Mouse (Mus musculus): Measurements from ENCODE around the gene Sipa1l2. TPM values are rescaled to one million over a fixed set of nuclear protein-coding genes. Genes with fewer than 3 reads are reported as not detected.

Gene Sipa1l2
- polyA plus RNA-seq, 1 experiment from 2014 or later = 17.8 TPM

DNA sequence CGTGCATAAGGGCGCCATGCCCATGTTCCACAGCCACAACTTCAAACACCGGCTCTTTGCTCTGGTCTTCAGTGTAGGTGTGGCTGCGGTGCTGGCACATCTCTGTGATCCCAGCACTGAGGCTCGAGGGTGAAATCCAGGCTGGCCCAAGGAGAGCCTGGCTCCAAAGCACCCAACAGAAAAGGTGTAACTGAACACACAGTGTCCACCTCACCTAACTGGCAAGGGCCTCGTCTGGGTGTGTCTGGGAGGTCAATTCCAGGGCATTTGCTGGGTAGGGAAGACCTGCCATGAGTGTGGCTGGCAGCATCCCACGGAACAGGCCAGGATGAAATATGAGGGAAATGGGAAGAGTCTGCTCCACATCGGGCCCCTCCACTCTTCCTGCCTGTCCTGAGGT, 6.7 kb downstream of the Sipa1l2 start:
- H3K9ac ChIP-seq (ENCODE audit: low read length) = no peak overlapping the region
- H3K4me2 ChIP-seq (ENCODE audit: low read length) = no peak overlapping the region
- no peak overlapping the region for H3K27ac ChIP-seq (replicated peaks in 1 of 2; ENCODE audit: control insufficient read depth in 1 of 2, insufficient read depth in 1 of 2, low read depth in 2 of 2, low read length in 2 of 2)
- WGBS = 77% methylated on average over 8 of the region's 8 CpGs
- no peaks in the 10 kb centered on the region for H3K9me3 ChIP-seq (ENCODE audit: control insufficient read depth, low read length)
- peaks cover 44 to 88% of the 10 kb centered on the region in 2 experiments for H3K4me1 ChIP-seq (ENCODE audit: control insufficient read depth in 2 of 2, insufficient read depth in 2 of 2, low read length in 2 of 2)
- no peaks in the 10 kb centered on the region for H3K36me3 ChIP-seq (ENCODE audit: control insufficient read depth, insufficient read depth, low read length)
- H3K27me3 ChIP-seq (ENCODE audit: control insufficient read depth, insufficient read depth, low read length) = no peaks in the 10 kb centered on the region
- ATAC-seq (ENCODE audit: insufficient number of reproducible peaks, insufficient read depth, low FRiP score, low read depth) = no peak
- no peak overlapping the region for H3K4me3 ChIP-seq (ENCODE audit: control insufficient read depth in 1 of 2, insufficient read depth in 1 of 2, low read depth in 1 of 2, low read length in 2 of 2)

DNA sequence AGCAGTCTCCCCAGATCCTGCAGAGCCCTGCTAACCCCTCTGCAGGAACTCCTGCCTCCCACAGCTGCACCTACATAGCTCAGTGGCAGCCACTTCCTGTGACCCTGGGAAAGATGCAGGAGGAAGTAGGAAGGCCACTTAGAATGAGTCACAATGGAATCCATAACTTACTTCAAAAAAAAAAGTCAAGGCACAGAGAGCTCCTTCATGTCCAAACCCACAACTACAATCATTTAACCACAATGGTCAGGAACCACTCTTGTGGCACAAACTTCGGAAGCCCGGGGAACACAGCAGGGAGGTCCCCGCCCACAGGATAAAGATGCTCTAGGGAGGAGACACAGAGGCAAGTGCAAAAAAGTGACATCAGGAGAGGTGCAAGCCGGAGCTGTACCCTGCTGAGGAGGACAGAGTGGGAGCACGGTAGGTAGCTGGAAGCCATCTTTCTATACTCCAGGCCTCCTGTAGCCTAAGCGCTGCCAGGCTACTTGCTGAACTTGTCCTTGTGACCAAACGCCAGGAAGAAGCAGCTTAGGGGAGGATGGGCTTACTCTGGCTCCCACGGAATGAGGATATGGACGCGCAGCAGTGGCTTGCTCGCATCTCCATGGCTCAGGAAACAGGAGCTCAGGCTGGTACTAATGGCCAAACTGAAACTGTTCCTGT, 8.7 kb downstream of the Sipa1l2 start:
- Histone ChIP-seq H3K4me1 (ENCODE audit: control insufficient read depth in 2 of 2, insufficient read depth in 2 of 2, low read length in 2 of 2) (peaks cover 62 to 88% of the 10 kb centered on the region in 2 experiments), H3K9ac (ENCODE audit: low read length) (no peak overlapping the region), H3K4me3 (ENCODE audit: control insufficient read depth in 1 of 2, insufficient read depth in 1 of 2, low read depth in 1 of 2, low read length in 2 of 2) (no peak overlapping the region), H3K36me3 (ENCODE audit: control insufficient read depth, insufficient read depth, low read length) (no peaks in the 10 kb centered on the region), H3K27ac (replicated peaks in 1 of 2; ENCODE audit: control insufficient read depth in 1 of 2, insufficient read depth in 1 of 2, low read depth in 2 of 2, low read length in 2 of 2) (peak overlapping the region in 1 of 2 experiments; percentile 96; a peak in 2 of 4 replicates), H3K9me3 (ENCODE audit: control insufficient read depth, low read length) (no peaks in the 10 kb centered on the region), H3K27me3 (ENCODE audit: control insufficient read depth, insufficient read depth, low read length) (no peaks in the 10 kb centered on the region), H3K4me2 (ENCODE audit: low read length) (no peak overlapping the region)
- no peak for ATAC-seq (ENCODE audit: insufficient number of reproducible peaks, insufficient read depth, low FRiP score, low read depth)
- 48% methylated on average over 11 of the region's 11 CpGs for WGBS

DNA sequence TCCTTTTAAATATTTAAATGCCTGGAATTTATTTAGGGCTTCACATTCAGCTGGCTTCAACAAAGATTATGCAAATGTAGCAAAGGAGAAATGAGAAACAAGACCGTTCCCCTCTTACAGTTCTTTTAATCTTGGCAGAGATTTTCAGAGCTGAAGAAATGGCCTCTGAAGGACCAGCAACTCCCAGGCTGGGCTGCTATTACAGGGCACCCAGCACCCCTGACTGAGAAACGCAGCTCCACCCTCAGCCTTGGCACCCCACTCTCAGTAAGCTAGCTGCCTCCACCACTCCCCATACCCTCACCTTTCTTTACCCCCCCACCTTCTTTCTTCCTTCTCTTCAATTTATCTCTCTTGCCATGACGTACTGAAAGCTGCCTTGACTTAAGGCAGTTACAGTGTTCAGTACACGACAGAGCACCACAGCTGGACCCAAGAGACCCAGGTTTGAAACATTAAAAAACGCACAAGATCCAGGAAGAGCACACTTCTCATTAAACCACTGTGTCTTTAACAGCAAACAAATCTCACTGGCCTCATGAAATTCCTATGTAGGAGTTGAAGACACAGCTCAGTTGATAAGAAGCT, 10.4 kb downstream of the Sipa1l2 start:
- WGBS = 32% methylated on average over 5 of the region's 5 CpGs
- H3K9me3 ChIP-seq (ENCODE audit: control insufficient read depth, low read length) = no peaks in the 10 kb centered on the region
- peak overlapping the region; percentile 57 for H3K4me2 ChIP-seq (ENCODE audit: low read length)
- no peak for ATAC-seq (ENCODE audit: insufficient number of reproducible peaks, insufficient read depth, low FRiP score, low read depth)
- H3K9ac ChIP-seq (ENCODE audit: low read length) = peak overlapping the region; percentile 66
- H3K4me1 ChIP-seq (ENCODE audit: control insufficient read depth in 2 of 2, insufficient read depth in 2 of 2, low read length in 2 of 2) = peaks cover 66 to 90% of the 10 kb centered on the region in 2 experiments
- H3K36me3 ChIP-seq (ENCODE audit: control insufficient read depth, insufficient read depth, low read length) = no peaks in the 10 kb centered on the region
- H3K4me3 ChIP-seq (ENCODE audit: control insufficient read depth in 1 of 2, insufficient read depth in 1 of 2, low read depth in 1 of 2, low read length in 2 of 2) = no peak overlapping the region
- H3K27ac ChIP-seq (replicated peaks in 1 of 2; ENCODE audit: control insufficient read depth in 1 of 2, insufficient read depth in 1 of 2, low read depth in 2 of 2, low read length in 2 of 2) = peak overlapping the region; percentile 95 to 96
- no peaks in the 10 kb centered on the region for H3K27me3 ChIP-seq (ENCODE audit: control insufficient read depth, insufficient read depth, low read length)

DNA sequence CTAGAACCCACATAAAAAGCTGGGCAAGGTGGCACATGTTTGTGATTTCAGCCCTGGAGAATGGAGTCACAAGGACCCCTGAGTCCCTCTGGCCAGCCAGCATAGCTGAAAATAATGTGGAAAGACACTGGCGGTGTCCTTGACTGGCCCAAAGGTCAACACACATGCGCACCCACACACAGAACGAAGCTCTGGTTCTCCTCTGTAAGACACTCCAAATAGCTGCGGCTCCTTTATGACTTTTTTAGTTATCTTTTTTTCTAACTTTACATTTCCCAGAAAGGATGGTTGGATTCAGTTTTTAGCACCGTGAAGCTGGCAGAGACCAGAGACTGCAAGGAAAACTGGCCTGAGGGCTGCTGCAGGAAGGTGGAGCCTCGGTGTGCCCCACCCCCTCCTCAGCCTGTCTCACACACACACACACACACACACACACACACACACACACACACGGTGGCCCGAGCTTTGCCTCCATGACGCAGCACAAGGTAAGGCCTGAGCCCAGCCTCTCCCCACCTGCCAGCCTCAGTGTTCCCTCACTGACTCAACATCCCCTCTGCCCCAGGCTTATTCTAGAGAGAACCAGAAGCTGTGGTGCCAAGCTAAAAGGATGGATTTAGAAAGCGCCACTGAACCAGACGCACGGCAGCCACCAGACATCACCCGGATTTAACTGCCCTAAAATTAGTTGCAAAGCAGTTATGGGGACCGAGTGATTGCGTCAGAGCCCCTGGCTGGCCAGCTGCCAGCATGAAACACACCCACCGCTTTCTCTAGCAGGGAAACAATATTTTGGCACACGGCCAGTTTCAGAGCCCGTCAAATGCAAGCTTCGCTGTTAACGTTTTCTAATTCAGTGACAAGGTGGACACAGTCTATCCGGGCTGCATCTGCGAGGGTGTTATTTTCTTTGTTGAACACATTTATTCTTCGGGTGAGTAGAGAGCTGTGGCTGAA, 11.2 kb downstream of the Sipa1l2 start:
- peaks cover 65 to 90% of the 10 kb centered on the region in 2 experiments for H3K4me1 ChIP-seq (ENCODE audit: control insufficient read depth in 2 of 2, insufficient read depth in 2 of 2, low read length in 2 of 2)

DNA sequence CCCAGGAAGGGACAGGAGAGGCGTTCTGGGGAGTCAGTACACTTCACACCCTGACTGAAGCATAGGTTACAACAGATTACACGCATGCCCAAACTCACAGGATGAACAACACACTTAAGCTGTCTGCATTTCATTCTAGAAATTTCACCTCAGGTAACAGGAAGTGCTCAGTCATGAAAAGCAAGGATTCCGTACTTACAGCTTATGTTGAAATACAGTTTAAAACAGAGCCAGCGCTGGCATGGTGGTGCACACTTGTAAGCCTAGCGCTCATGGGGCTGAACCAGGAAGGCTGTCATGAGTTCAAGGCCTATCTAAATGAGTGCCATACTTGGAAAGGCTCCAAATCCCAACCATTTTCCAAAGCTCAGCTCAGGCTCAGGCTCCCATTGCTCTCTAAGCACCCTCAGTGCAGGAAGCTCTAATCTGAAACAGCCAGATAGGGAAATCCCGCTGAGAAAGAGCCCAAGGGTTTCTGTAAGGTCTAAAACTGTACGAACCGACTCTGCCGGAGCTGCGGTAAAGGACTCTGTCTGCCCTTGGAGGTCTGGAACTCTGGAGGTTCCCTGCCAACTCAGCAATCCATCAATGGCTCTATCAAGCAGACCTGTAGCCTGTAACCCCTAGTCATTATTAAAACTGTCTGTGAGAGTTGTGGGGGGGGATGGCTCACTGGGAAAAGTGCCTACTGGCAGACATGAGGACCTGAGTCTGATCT, 12.1 kb downstream of the Sipa1l2 start:
- WGBS = 17% methylated on average over 10 of the region's 10 CpGs
- H3K27me3 ChIP-seq (ENCODE audit: control insufficient read depth, insufficient read depth, low read length) = no peaks in the 10 kb centered on the region
- H3K9ac ChIP-seq (ENCODE audit: low read length) = peak overlapping the region; percentile 66
- H3K4me1 ChIP-seq (ENCODE audit: control insufficient read depth in 2 of 2, insufficient read depth in 2 of 2, low read length in 2 of 2) = peaks cover 61 to 89% of the 10 kb centered on the region in 2 experiments
- no peaks in the 10 kb centered on the region for H3K9me3 ChIP-seq (ENCODE audit: control insufficient read depth, low read length)
- peak overlapping the region in 1 of 2 experiments; percentile 13; a peak in 1 of 4 replicates for H3K4me3 ChIP-seq (ENCODE audit: control insufficient read depth in 1 of 2, insufficient read depth in 1 of 2, low read depth in 1 of 2, low read length in 2 of 2)
- peak; percentile 16; the same call in 1 of the 2 replicates for ATAC-seq (ENCODE audit: insufficient number of reproducible peaks, insufficient read depth, low FRiP score, low read depth)
- peak overlapping the region; percentile 95 to 96 for H3K27ac ChIP-seq (replicated peaks in 1 of 2; ENCODE audit: control insufficient read depth in 1 of 2, insufficient read depth in 1 of 2, low read depth in 2 of 2, low read length in 2 of 2)
- H3K36me3 ChIP-seq (ENCODE audit: control insufficient read depth, insufficient read depth, low read length) = no peaks in the 10 kb centered on the region
- H3K4me2 ChIP-seq (ENCODE audit: low read length) = peak overlapping the region; percentile 57

More for the DNA sequence above, 11.2 kb downstream of the Sipa1l2 start:
- Histone ChIP-seq H3K4me2 (ENCODE audit: low read length) (peak overlapping the region; percentile 57), H3K27me3 (ENCODE audit: control insufficient read depth, insufficient read depth, low read length) (no peaks in the 10 kb centered on the region), H3K27ac (replicated peaks in 1 of 2; ENCODE audit: control insufficient read depth in 1 of 2, insufficient read depth in 1 of 2, low read depth in 2 of 2, low read length in 2 of 2) (peak overlapping the region; percentile 95 to 96), H3K9me3 (ENCODE audit: control insufficient read depth, low read length) (no peaks in the 10 kb centered on the region), H3K36me3 (ENCODE audit: control insufficient read depth, insufficient read depth, low read length) (no peaks in the 10 kb centered on the region), H3K4me3 (ENCODE audit: control insufficient read depth in 1 of 2, insufficient read depth in 1 of 2, low read depth in 1 of 2, low read length in 2 of 2) (peak overlapping the region; percentile 13 to 21; a peak in 3 of 4 replicates), H3K9ac (ENCODE audit: low read length) (peak overlapping the region; percentile 66)
- 7% methylated on average over 23 of the region's 23 CpGs for WGBS
- ATAC-seq (ENCODE audit: insufficient number of reproducible peaks, insufficient read depth, low FRiP score, low read depth) = no peak

DNA sequence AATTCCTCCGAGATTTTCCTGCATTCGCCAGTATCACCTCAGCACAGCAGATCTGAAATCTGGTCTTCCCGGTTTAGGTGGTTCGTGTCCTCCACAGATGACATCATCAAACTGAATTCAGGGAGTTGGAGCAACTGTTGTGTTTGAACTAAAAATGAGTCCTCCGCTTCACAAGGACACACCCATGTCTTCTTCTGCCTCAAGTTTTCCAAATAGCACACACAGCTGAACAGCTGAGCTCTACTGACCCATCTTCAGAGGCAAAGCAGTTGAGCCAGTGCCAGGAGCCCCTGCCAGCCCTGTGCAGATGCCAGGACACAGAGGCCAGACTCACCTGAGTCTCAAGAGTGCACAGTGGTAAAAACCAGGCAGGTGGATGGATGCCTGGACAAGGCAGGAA, 12.9 kb downstream of the Sipa1l2 start:
- Histone ChIP-seq H3K27ac (replicated peaks in 1 of 2; ENCODE audit: control insufficient read depth in 1 of 2, insufficient read depth in 1 of 2, low read depth in 2 of 2, low read length in 2 of 2) (peak overlapping the region; percentile 95 to 96), H3K9me3 (ENCODE audit: control insufficient read depth, low read length) (no peaks in the 10 kb centered on the region), H3K36me3 (ENCODE audit: control insufficient read depth, insufficient read depth, low read length) (no peaks in the 10 kb centered on the region), H3K27me3 (ENCODE audit: control insufficient read depth, insufficient read depth, low read length) (no peaks in the 10 kb centered on the region), H3K4me1 (ENCODE audit: control insufficient read depth in 2 of 2, insufficient read depth in 2 of 2, low read length in 2 of 2) (peaks cover 58 to 82% of the 10 kb centered on the region in 2 experiments), H3K4me2 (ENCODE audit: low read length) (peak overlapping the region; percentile 57), H3K9ac (ENCODE audit: low read length) (peak overlapping the region; percentile 60), H3K4me3 (ENCODE audit: control insufficient read depth in 1 of 2, insufficient read depth in 1 of 2, low read depth in 1 of 2, low read length in 2 of 2) (no peak overlapping the region)
- WGBS = 75% methylated on average over 5 of the region's 5 CpGs
- no peak for ATAC-seq (ENCODE audit: insufficient number of reproducible peaks, insufficient read depth, low FRiP score, low read depth)

DNA sequence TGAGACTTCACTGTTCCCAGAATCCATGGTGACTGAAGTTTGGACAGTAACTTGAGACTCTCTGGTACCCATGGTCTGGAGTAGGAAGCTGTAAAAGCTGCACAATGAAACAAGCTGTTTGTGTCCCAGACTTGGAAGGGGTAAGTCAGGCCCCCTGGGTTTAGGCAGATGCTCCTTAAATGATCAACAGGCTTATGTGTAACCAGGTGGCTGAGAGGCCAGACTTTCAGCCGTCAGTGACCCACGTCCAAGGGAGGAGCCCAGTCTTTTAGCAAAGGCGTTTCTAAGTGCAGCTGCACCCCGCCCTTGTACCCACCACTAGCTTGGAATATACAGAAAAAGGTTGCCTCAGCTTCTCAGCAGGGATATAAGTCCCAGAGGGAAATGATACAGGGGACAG, 19.0 kb downstream of the Sipa1l2 start:
- no peak overlapping the region for H3K4me2 ChIP-seq (ENCODE audit: low read length)
- no peaks in the 10 kb centered on the region for H3K27me3 ChIP-seq (ENCODE audit: control insufficient read depth, insufficient read depth, low read length)
- WGBS = 47% methylated on average over 4 of the region's 4 CpGs
- no peaks in the 10 kb centered on the region for H3K9me3 ChIP-seq (ENCODE audit: control insufficient read depth, low read length)
- H3K36me3 ChIP-seq (ENCODE audit: control insufficient read depth, insufficient read depth, low read length) = no peaks in the 10 kb centered on the region
- H3K9ac ChIP-seq (ENCODE audit: low read length) = no peak overlapping the region
- peaks cover 22 to 77% of the 10 kb centered on the region in 2 experiments for H3K4me1 ChIP-seq (ENCODE audit: control insufficient read depth in 2 of 2, insufficient read depth in 2 of 2, low read length in 2 of 2)
- no peak overlapping the region for H3K27ac ChIP-seq (replicated peaks in 1 of 2; ENCODE audit: control insufficient read depth in 1 of 2, insufficient read depth in 1 of 2, low read depth in 2 of 2, low read length in 2 of 2)
- H3K4me3 ChIP-seq (ENCODE audit: control insufficient read depth in 1 of 2, insufficient read depth in 1 of 2, low read depth in 1 of 2, low read length in 2 of 2) = no peak overlapping the region
- no peak for ATAC-seq (ENCODE audit: insufficient number of reproducible peaks, insufficient read depth, low FRiP score, low read depth)
